Mouse (Mus musculus) naive thymus-derived CD4-positive, alpha-beta T cell, adult 5 months (primary cell): ENCODE results near the gene Fam189a1. TPM values are rescaled to one million over a fixed set of nuclear protein-coding genes. Genes with fewer than 3 reads are reported as not detected.

Source experiments
- polyA plus RNA-seq: library from polyadenylated mRNA; unstranded; fragments of 100-300 nt; shearing (Covaris generic); gene quantifications from one replicate; pipeline ENCODE4 v1.2.1, GENCODE M21; 2017

Gene Fam189a1
- not detected for polyA plus RNA-seq

DNA sequence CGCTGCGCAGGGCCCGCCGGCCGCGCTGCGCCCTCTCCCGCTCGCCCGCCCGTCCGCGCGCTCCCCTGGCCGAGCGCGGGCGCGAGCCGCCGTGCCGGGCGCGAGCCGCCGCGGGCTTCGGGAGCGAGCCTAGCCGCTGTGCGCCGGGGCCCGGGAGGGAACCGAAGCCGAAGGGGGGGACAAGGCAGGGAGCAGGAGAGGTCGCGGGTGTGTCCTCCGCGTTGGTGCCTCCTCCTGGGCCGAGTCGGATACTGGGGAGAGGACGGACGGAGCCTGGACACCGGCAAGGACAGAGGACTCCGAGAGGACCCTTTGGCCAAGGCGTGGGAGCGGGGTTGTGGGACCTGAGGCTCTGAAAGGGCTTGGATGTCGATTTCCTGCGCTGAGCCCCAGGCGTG, at the start of gene Fam189a1:
Fam189a1 (minus strand) TSS at position 57 of the 398 bp plus-strand sequence.

DNA sequence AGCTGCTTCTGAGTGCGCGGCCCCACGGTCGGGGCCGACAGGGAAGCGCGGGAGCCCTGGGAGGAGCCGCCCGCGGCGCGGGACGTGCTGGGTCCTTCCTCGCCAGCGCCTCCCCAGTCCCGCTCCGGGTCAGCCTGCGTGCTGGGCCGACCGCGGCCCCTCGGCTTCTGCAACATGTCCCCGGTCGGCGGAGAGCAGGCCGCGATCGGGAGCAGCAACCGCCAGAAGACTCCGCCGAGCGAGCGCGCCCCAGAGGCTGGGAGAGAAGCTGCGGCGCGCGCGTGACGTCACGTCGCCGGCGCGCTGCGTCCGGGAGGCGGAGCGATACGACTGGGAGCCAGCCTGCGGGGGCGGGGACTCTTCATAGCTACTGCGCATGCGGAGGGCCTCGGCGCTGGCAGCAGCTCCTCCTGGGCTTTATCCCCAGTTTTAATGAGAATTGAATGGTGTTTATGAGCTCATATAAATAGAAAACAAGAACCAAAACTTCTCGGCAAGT, 283.6 kb downstream of the Fam189a1 start, which contains the start of gene Nsmce3:
Nsmce3 (minus strand) TSS at position 255 of the 499 bp plus-strand sequence.

